Mouse (Mus musculus): ENCODE data around the gene Tmem63b. TPM values are rescaled to one million over a fixed set of nuclear protein-coding genes. Genes with fewer than 3 reads are reported as not detected.
A peak's percentile ranks its signal among the peaks of the same experiment; 100 is the strongest.

Tmem63b gene
- polyA plus RNA-seq, 1 experiment from 2014 or later, result 9.7 TPM

GRCm38 (mm10) chr17:45696981-45697380 is 10.3 kb upstream of the Tmem63b start:
- peaks cover 27% of the 10 kb centered on the region for H3K79me2 ChIP-seq (ENCODE audit: inconsistent target)
- H3K36me3 ChIP-seq (ENCODE audit: inconsistent target), result 0 out of 2 replicates have a peak, but pooled peaks cover 9% of the 10 kb centered on the region
- no peak overlapping the region for H3K27ac ChIP-seq
- over 99% methylated on average over 7 of the region's 9 CpGs for WGBS (ENCODE audit: missing documents)
- no peak overlapping the region for H3K4me3 ChIP-seq (ENCODE audit: inconsistent target)

GRCm38 (mm10) chr17:45695227-45696120 is 8.8 kb upstream of the Tmem63b start:
- peaks cover 42% of the 10 kb centered on the region for H3K79me2 ChIP-seq (ENCODE audit: inconsistent target)
- 31% methylated on average over 18 of the region's 23 CpGs for WGBS (ENCODE audit: missing documents)
- H3K4me3 ChIP-seq (ENCODE audit: inconsistent target), result no peak overlapping the region
- H3K36me3 ChIP-seq (ENCODE audit: inconsistent target), result 0 out of 2 replicates have a peak, but pooled peaks cover 9% of the 10 kb centered on the region
- no peak overlapping the region for H3K27ac ChIP-seq

DNA sequence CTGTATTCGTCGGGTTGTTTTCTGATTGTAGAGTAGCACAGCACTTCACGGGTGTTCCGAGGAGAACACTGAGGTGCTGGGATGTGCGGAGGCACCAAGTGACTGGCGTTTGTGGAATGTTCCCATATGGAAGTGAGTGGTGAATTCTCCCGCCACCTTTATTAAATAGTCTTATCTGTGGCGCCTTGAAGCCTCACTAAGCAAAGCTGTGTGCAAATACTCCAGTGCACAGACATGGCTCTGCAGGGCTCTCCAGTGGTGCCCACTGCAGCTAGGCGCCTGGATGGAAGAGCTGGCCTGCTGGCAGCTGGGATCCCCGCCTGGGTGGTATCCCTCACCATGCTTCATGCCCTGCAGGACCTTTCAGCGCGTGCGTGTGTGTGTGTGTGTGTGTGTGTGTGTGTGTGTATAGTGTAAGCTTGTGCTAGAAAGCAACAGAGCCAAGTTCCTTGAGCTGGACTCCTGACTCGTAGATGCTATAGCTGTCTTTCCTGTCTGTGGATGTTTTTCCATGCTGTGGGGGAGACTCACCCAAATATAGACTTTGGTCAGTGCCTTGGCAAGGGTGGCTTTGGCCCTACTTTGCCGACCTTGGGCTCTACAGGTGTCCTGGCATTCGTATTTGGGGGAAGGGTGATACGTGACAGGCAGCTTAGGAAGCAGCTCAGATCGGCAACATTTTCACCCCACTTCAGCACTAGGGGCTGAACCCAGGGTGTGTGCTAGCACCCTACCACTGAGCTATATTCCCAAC is 7.3 kb upstream of the Tmem63b start:
- Histone ChIP-seq H3K36me3 (ENCODE audit: inconsistent target) (0 out of 2 replicates have a peak, but pooled peaks cover 9% of the 10 kb centered on the region), H3K4me3 (ENCODE audit: inconsistent target) (no peak overlapping the region), H3K79me2 (ENCODE audit: inconsistent target) (peaks cover 55% of the 10 kb centered on the region), H3K27ac (no peak overlapping the region)
- WGBS (ENCODE audit: missing documents), result 93% methylated on average over 18 of the region's 18 CpGs

DNA sequence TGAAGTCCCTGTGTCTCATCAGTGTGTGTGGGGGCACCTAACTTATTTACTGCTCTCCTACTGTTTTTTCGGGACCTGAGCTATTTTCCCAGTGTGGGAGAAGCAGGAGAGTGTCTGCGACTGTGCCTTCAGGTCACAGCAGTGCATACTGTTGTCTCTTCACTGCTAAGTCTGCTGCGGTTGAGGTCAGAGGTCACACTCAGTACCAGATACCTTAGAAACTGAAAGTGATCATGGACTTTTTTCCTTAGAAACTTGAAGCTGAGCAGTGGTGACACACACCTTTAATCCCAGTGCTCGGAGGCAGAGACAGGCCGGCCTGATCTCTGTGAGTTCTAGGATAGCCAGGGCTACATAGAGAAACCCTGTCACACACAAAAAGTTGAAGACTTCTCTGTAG is 5.5 kb upstream of the Tmem63b start:
- WGBS (ENCODE audit: missing documents), result 96% methylated on average over 5 of the region's 5 CpGs
- Histone ChIP-seq H3K36me3 (ENCODE audit: inconsistent target) (no peaks in the 10 kb centered on the region), H3K27ac (no peak overlapping the region), H3K79me2 (ENCODE audit: inconsistent target) (peaks cover 73% of the 10 kb centered on the region), H3K4me3 (ENCODE audit: inconsistent target) (no peak overlapping the region)

DNA sequence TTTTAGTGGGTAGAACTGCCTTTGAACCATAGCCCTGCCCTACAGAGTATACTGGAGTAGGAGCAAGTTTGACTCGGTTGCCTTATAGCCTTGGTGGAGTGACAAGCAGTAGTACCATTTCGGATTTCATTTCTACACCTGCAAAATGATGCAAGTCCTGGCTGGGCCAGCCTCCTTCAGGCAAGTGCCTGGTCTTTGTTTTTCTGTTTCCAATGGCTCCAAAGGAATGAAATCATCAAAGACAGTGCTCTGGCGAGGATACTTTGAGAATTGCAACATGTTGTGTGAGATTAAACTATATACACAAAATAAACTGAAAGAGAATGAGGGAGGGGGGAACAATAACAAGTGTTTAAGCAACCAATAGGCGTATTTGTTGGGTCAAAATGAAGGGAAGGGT is 3.3 kb upstream of the Tmem63b start:
- 94% methylated on average over 4 of the region's 4 CpGs for WGBS (ENCODE audit: missing documents)
- H3K79me2 ChIP-seq (ENCODE audit: inconsistent target), result peaks cover 84% of the 10 kb centered on the region
- H3K36me3 ChIP-seq (ENCODE audit: inconsistent target), result no peaks in the 10 kb centered on the region
- H3K27ac ChIP-seq, result no peak overlapping the region
- H3K4me3 ChIP-seq (ENCODE audit: inconsistent target), result no peak overlapping the region

GRCm38 (mm10) chr17:45689120-45689519 is 2.4 kb upstream of the Tmem63b start:
- no peak overlapping the region for H3K27ac ChIP-seq
- H3K4me3 ChIP-seq (ENCODE audit: inconsistent target), result no peak overlapping the region
- 93% methylated on average over 7 of the region's 9 CpGs for WGBS (ENCODE audit: missing documents)

DNA sequence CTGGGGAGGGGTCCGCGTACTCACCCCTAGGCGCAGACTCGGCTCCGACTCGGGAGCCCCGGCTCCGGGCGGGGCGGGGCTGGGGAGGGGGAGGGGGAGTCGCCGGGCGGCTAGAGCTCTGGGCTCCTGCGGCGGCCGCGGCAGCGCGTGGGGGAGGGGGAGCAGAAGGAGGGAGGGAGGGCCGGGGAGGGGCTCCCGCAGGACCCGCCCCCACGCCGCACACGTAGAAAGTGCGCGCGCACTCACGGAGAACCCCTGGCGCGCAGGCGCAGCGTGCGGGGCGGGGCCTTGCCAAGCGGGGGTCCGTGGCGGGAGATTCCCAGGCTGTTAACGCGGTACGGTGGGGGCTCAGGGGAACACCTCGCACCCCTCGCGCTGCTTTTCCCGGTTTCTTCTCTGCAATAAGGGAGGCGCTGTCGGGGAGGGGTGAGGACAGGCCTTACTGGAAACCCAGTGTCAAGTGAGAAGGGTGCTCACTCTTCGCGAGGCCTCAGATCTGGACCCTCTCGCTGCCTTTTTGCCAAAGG is 549 bp downstream of the Tmem63b start, which contains the start of gene Mrpl14:
Mrpl14 (plus strand) TSS at position 230 of the 527 bp plus-strand sequence.
- H3K4me3 ChIP-seq (ENCODE audit: inconsistent target), result peak within 1 kb of the TSS; percentile 98
- H3K36me3 ChIP-seq (ENCODE audit: inconsistent target), result no peaks in the 10 kb centered on the region
- H3K27ac ChIP-seq, result peak within 1 kb of the TSS; percentile 62
- peaks cover 59% of the 10 kb centered on the region for H3K79me2 ChIP-seq (ENCODE audit: inconsistent target)
- WGBS (ENCODE audit: missing documents), result under 1% methylated on average over 43 of the region's 50 CpGs

More at GRCm38 (mm10) chr17:45689120-45689519, 2.4 kb upstream of the Tmem63b start:
- Histone ChIP-seq H3K79me2 (ENCODE audit: inconsistent target) (peaks cover 88% of the 10 kb centered on the region), H3K36me3 (ENCODE audit: inconsistent target) (no peaks in the 10 kb centered on the region)

DNA sequence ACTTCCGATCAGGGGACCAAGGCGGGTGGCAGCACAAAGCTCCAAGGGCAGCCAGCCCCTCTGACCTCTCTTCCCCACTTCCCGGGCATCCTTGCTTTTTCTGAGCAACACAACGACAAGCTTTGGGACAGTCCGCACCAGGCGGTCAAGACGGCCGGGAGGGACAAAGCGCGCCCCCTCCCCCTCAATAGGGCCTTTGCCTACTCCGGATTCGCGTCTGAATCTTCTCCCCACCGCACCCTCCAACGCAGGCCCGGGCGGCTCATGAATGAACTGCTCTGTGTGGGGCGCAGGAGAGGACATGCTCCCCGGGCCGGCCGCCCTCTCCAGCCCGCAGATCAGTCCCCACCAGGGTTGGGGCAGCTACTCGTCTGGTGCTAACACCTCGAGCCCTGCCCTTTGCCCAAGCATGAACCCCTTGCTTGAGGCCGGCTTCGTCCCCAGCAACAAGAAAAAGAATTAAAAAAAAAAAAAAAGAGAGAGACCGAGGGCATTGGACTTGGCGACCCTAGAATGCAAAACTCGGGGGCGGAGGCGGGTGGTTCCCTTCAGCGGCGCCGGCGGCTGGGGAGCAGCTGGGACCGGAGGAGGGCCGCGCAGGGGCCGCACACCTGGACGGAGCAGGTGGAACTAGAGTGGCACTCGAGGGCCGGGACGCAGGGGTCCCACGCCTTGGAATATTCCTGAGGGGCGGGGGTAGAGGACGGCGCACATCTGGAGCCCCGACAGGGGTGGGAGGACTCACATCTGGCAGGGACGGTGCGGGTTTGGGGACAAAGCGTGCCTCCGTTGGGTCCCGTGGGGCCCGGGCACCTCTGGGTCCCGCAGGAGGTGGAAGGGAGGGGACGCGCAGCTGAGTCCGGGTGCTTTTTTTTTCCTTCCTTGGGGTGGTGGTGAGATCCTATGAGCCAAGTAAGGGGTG is 1.3 kb downstream of the Tmem63b start:
- 7% methylated on average over 52 of the region's 58 CpGs for WGBS (ENCODE audit: missing documents)
- Histone ChIP-seq H3K4me3 (ENCODE audit: inconsistent target) (peak overlapping the region; percentile 56), H3K36me3 (ENCODE audit: inconsistent target) (no peaks in the 10 kb centered on the region), H3K27ac (no peak overlapping the region), H3K79me2 (ENCODE audit: inconsistent target) (peaks cover 52% of the 10 kb centered on the region)

DNA sequence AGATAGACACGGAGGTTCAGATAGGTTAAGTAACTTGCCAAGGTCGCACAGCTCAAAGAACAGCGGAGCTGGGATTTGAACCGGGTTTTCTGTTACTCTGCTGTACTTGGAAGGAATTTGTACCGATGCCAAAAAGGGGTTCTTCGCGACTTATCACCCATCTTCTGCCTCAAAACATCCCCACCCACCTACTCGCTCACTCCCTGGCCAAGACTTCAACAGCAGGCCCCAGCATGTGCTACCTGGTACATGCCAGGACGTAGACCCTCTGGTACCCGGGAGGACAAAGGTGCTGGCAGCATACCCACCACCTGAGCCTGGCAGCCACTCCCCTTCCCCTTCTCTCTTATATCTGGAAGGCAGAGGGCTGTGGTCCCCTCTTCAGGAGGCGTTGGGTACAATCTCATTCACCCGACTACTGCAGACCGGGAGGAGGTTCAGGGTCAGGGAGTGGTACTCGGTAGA is 2.0 kb downstream of the Tmem63b start:
- H3K36me3 ChIP-seq (ENCODE audit: inconsistent target), result no peaks in the 10 kb centered on the region
- WGBS (ENCODE audit: missing documents), result 70% methylated on average over 14 of the region's 14 CpGs
- H3K4me3 ChIP-seq (ENCODE audit: inconsistent target), result peak overlapping the region; percentile 56; the same call in 1 of the 2 replicates
- no peak overlapping the region for H3K27ac ChIP-seq
- peaks cover 45% of the 10 kb centered on the region for H3K79me2 ChIP-seq (ENCODE audit: inconsistent target)

DNA sequence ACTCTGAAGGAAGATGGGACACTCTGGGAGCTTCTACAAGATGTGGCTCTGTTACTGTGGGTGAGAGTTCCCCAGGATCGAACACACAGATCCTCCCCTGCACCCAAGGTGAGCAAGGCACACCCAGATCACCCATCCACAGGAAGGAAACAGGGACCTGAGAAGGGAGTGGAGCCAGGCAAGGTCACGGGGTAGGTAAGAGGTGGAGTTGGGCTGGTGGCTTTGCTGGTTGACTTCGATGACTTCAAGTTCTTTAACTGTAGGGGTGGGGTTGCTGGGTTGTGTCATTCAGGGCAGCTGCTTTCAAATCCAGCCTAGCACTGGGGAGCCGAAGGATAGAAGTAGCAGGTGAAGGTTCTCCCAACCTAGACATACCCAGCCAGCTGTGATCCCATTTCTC is 3.9 kb downstream of the Tmem63b start:
- no peak overlapping the region for H3K27ac ChIP-seq
- no peaks in the 10 kb centered on the region for H3K36me3 ChIP-seq (ENCODE audit: inconsistent target)
- peaks cover 28% of the 10 kb centered on the region for H3K79me2 ChIP-seq (ENCODE audit: inconsistent target)
- H3K4me3 ChIP-seq (ENCODE audit: inconsistent target), result no peak overlapping the region
- 82% methylated on average over 4 of the region's 4 CpGs for WGBS (ENCODE audit: missing documents)

GRCm38 (mm10) chr17:45681588-45681987 is 5.1 kb downstream of the Tmem63b start:
- no peaks in the 10 kb centered on the region for H3K36me3 ChIP-seq (ENCODE audit: inconsistent target)
- WGBS (ENCODE audit: missing documents), result 100% methylated on average over 1 of the region's 1 CpGs
- no peak overlapping the region for H3K4me3 ChIP-seq (ENCODE audit: inconsistent target)
- H3K79me2 ChIP-seq (ENCODE audit: inconsistent target), result peaks cover 15% of the 10 kb centered on the region
- no peak overlapping the region for H3K27ac ChIP-seq

DNA sequence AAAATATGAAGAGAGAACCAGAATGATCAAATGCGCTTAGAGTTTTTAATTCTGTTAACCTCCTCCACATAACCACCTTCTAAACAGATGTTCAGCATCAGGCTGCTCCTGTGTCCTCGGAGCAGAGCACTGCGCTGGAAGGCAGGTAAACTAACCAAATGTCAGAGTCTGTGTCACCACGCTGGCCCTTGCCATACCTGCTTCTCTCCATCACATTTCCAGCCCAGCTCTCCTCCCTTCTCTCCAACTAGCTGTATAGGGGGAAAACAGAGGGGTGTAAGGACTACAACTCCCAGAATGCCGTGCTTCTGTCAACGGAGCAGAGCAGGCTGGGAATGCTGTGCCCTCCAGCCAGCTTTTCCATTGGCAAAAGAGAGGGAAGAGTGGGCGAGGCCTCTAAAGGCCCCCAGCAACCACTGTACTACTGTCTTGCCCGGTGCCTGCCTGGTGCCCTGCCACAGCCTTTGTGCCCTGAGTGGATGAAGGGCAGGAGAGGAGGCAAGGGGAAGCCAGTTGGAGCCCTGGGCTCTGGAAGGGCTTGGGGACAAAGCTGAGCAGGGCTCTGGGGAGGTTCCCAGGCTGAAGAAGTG is 6.2 kb downstream of the Tmem63b start:
- no peaks in the 10 kb centered on the region for H3K36me3 ChIP-seq (ENCODE audit: inconsistent target)
- WGBS (ENCODE audit: missing documents), result 81% methylated on average over 8 of the region's 8 CpGs

DNA sequence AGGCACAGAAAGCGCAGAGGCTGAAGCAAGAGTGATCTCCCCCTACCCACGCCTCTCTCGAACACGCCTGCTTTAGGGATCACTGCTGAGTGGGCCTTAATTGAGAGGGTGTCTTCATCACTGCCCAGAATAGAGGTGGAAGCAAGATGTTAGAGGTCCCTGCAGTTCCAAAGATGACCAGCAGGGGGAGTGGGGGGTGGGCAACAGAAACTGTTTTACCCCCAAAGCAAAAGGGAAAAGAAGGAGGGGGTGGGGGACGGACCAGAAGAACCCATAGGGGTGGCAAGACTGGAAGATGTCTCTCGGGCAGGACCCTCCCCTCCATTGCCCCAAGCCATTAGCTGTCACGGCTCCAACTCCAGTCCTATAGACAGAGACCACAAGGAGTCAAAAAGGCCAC is 8.6 kb downstream of the Tmem63b start:
- H3K79me2 ChIP-seq (ENCODE audit: inconsistent target), result no peaks in the 10 kb centered on the region; the same call in 1 of the 2 replicates
- H3K4me3 ChIP-seq (ENCODE audit: inconsistent target), result no peak overlapping the region
- no peak overlapping the region for H3K27ac ChIP-seq
- 56% methylated on average over 7 of the region's 7 CpGs for WGBS (ENCODE audit: missing documents)
- 0 out of 2 replicates have a peak, but pooled peaks cover 3% of the 10 kb centered on the region for H3K36me3 ChIP-seq (ENCODE audit: inconsistent target)

More for the DNA sequence above, 6.2 kb downstream of the Tmem63b start:
- H3K4me3 ChIP-seq (ENCODE audit: inconsistent target), result no peak overlapping the region
- H3K27ac ChIP-seq, result no peak overlapping the region
- peaks cover 12% of the 10 kb centered on the region; the same call in 1 of the 2 replicates for H3K79me2 ChIP-seq (ENCODE audit: inconsistent target)
